Mouse (Mus musculus) cerebellum, postnatal 4 days (tissue): ENCODE results near the gene Rgs3.
A peak's percentile ranks its signal among the peaks of the same experiment; 100 is the strongest.

Experiments used
- DNase-seq, 2 experiments: peaks; one replicate each; pipeline ENCODE4 v3.0.0; 2022; ENCODE audit warnings: low spot score in 2 of 2, mixed read lengths in 1 of 2

Rgs3 gene

DNA sequence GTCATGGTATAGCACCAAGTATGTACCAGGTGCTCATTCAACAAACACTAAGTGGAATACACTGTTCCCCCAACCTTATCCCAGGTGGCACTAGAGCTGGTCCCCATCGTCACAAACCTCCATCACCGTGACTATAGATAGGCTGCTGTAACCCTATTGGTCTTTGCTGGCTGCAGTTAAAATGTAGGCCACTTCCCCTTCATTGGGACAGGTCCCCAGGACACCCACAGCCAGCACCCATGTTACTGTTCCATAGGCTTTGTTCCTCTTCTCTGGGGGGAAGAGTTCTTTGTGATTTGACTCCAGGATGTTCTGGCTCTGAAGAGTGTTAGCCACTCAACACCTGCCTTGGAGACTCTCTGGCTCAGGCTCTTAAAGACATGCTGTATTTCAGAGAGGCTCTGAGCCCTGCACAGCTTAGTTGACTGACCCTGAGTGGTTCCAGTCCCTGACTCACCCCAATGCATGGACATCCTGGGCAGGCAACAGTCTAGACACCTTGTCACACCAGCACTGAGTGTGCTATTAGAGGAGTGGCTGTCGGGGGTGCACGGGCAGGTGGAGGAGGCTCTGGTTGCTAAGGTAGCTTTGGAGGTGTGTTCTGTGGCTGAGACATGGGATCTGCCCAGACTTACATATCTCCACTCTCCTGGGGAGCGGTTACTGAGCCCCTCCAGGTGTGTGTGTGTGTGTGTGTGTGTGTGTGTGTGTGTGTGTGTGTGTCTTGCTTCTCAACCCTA lies 94.4 kb downstream of the Rgs3 start:
- no peak for DNase-seq

- no peak for DNase-seq
These were observed 99.6 kb downstream of the Rgs3 start for GRCm38 (mm10) chr4:62659264-62659663.

- no peak for DNase-seq
These were observed 100.4 kb downstream of the Rgs3 start for GRCm38 (mm10) chr4:62659861-62660553.

DNA sequence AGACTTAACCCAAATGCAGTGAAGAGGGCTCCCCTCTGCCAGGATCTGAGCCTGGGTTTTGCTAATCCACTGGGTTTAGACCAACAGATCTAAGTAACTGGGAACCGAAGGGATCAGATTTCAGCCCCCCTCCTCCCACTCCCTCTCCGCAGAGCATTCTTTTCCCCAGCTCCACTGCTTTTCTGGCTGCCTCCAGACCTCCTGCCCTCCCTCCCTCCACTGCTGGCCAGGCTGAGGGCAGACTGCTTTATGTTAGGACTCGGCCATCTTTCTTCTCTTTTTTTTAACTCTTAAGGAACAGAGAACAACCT lies 100.9 kb downstream of the Rgs3 start:
- no peak for DNase-seq

DNA sequence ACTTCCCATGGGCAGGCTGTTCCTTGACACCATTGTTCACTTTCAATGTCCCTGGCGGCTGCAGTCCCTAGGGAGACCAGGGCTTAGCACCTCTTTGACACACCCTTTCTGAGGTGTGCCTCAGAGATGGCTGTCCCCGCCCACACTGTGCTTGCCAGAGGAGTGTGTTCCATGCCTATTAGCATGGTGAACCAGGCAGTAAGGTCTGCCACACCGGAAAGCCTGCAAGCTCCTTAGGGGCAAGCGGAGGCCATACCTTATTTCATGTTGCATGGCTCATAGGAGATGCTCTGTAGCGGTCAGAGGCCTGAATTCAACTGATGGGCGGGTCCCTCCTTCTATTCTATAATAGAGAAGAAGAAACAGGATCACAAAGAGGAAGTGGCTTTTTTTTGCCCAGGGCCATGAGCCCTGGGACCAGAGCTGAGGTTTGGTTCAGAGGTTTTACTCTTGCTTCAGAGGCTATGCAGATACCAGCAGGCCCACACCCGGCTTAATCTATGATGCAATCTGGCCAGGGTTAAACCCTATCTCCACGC lies 101.7 kb downstream of the Rgs3 start:
- DNase-seq: no peak

GRCm38 (mm10) chr4:62663348-62663747 lies 103.7 kb downstream of the Rgs3 start:
- no peak for DNase-seq

- no peak for DNase-seq
These were observed 106.2 kb downstream of the Rgs3 start for GRCm38 (mm10) chr4:62665842-62666241.

DNA sequence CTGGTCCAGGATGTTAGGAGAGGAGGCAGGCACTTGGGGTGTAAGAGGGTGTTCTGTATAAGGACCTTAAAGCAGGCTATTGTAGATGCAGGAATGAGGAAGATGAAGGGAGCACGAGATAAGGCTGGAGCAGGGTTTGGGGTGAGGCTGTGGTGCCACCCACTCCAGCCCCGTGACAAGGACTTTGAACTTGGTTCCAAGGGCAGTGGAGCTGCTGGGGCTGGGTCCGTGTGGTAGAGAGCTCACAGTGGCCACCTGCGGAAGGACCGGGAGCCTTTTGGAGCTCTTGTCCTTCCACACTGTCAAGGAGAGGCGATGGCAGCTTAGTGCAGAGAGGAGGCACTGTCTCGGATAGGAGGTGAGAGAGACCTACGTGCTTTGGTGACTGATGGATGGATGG lies 109.0 kb downstream of the Rgs3 start:
- no peak for DNase-seq

GRCm38 (mm10) chr4:62669094-62670071 lies 109.7 kb downstream of the Rgs3 start:
- DNase-seq: peak in 1 of 2 experiments; percentile 37

DNA sequence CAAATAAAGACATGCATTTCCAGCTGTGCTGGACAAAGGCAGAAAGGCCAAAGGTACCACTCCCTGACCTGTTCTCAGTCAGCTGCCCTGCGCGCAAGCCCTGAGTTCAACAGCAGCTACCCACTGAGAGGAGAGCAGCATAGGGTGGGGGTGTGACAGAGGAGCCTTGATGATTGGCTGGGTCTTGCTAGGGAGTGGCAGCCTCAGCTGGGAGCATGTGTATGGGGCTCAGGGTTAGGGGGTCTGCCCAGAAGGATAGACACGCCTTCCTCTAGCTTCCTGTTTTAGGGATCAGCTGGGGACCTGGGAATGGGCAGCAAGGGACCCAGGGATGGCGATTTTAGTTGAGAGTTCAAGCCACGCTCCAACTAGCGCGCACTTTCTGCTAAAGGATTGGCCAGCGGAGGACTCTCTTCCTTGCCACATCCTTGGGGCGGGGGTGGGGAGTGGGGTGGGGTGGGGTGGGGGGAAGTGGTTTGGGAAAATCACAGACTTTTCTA lies 113.9 kb downstream of the Rgs3 start:
- DNase-seq: no peak

GRCm38 (mm10) chr4:62674031-62674995 lies 114.7 kb downstream of the Rgs3 start:
- no peak for DNase-seq

DNA sequence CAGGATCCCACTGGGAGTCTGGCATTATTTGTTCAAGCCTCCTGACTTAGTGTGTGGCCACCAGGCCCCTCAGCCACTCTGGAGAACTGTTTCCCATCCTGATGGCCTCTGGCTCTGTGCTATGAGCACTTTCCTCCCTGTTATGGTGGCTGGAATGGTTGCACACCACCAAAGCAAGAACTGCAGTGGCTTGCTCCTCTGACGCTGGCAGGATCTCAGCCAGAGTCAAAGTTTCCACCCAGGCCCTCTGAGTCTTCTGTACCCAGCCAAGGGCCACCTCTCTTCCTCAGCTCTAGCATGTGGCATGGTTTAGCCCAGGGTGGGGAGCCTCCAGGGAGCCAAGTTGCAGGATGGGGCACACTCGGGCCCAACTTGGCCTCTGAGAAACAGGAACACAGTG lies 115.7 kb downstream of the Rgs3 start:
- DNase-seq: no peak

DNA sequence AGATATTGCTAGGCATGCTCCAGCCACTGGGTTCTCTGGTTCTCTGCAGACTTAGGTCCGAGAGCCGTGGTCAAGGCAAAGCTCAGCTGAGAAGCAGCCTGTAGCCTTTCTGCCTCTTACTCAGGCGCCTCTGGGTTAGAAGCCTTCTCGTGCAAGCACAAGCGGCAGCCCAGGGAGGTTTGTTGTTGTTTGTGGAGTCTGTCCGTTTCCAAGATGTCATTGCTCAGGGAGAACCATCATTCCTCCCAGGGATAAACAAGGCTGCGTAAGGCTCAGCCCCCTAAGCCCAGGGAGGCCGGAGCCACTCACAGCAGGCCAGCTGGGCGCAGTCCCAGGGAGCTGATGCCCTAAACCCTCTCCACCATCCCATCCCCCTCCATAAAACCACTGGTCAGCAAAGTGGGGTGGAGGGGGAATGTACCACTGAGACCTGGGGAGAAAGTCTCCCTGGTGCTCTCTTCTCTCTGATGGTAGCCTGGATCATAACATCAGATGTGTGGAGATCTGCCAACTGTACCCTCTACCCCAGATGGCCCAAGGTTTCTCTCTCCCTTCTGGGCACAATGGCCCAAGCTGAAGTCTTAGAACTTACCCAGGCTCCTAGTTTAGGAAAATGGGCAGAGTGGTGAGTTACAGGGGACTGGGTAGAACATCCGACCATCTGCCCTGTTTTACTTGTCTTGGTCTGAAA lies 117.5 kb downstream of the Rgs3 start:
- DNase-seq: no peak

- DNase-seq: no peak
These were observed 119.5 kb downstream of the Rgs3 start for GRCm38 (mm10) chr4:62679157-62679556.

GRCm38 (mm10) chr4:62681467-62681866 lies 121.8 kb downstream of the Rgs3 start:
- DNase-seq: no peak

GRCm38 (mm10) chr4:62682371-62682770 lies 122.7 kb downstream of the Rgs3 start:
- no peak for DNase-seq

GRCm38 (mm10) chr4:62683148-62683547 lies 123.5 kb downstream of the Rgs3 start:
- no peak for DNase-seq

DNA sequence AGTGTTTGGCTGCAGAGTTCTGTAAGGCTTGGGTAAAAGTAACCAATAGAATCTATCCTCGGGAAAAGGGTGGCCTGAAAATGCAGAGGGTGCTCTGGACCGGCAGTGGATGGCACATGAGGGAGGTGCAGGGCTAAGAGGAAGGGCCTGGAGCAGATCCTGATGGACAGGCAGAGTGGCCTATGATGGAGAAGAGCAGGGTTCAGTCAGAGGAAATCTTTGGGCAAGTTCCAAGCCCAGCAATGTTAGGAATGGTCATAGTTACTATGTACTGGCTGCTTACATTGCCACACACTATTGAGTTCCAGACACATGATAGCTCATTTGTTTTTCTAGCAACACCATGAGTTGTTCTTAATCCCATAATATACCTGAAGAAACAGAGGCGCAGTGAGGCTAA lies 124.7 kb downstream of the Rgs3 start:
- DNase-seq: no peak

DNA sequence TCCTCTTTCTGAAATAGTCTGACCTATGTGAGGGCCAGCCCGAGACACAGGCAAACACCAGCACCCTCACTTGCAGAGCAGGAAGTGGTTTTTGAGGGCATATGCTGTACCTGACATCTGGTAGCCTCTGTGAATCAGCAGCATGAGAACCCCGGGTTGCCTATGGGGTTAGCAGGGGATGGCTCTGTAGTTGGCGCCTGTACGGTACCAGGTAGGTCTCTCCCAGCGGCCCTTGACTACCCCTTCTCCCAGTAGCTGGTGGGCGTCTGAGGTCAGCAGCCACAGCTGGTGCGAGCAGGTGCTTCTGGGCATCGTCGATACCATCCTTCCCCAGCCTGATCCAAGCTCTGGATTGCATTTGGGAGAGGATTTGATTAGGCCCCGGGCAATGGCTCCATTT lies 125.6 kb downstream of the Rgs3 start:
- DNase-seq: no peak

DNA sequence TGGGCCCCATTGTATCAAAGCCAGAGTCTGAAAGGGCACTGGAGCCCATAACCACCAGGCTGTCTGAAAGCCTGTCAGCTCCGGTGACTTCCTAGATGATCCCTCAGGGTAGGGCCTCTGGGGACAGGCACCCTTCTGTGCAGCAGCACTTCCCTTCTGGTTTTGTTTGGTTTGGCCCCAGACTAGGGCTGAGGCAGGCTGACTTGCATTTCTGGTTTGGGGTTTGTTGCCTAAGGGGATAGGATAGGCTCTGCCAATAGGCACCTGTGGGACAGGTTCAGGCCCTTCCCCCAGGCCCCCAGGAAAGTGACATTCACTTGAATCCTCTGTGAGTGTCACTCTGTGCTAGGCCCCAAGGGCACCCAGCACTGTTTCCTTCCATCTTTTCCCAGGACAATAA lies 127.1 kb downstream of the Rgs3 start:
- no peak for DNase-seq
